Mouse (Mus musculus) heart, embryonic 14.5 days (tissue): ENCODE data around the gene Wars. TPM values are rescaled to one million over a fixed set of nuclear protein-coding genes. Genes with fewer than 3 reads are reported as not detected.

Source experiments
- ATAC-seq: fragments of 200-750 bp; cut with Nextera tagmentation; 2 replicates; pipeline ENCODE4 v1.8.0; 2017; ENCODE audit warnings: low read depth, moderate TSS enrichment; ENCODE audit not compliant: insufficient number of reproducible peaks, insufficient read depth, low FRiP score
- H3K27ac ChIP-seq, 2 experiments: fragments of 200-500 bp in 1 of 2; fragments of 300-500 bp in 1 of 2; sonication (generic) in 1 of 2; replicated peaks in 1 of 2; 2 replicates each; pipeline ENCODE4 v1.5.1; 2012 to 2014; ENCODE audit warnings: low read depth in 2 of 2, low read length in 2 of 2, control low read depth in 1 of 2, mild to moderate bottlenecking in 1 of 2, mixed read lengths in 1 of 2; ENCODE audit not compliant: control insufficient read depth in 1 of 2, insufficient read depth in 1 of 2
- H3K27me3 ChIP-seq: fragments of 300-500 bp; sonication (generic); 2 replicates; pipeline ENCODE4 v1.6.1; 2014; ENCODE audit warnings: mild to moderate bottlenecking, low read length, control low read depth; ENCODE audit not compliant: control insufficient read depth, insufficient read depth
- H3K36me3 ChIP-seq: fragments of 300-500 bp; sonication (generic); 2 replicates; pipeline ENCODE4 v1.6.1; 2014; ENCODE audit warnings: mild to moderate bottlenecking, control low read depth, low read length, mixed read lengths; ENCODE audit not compliant: control insufficient read depth, insufficient read depth
- H3K4me1 ChIP-seq, 2 experiments: fragments of 200-500 bp in 1 of 2; fragments of 300-500 bp in 1 of 2; sonication (generic) in 1 of 2; 2 replicates each; pipeline ENCODE4 v1.6.1; 2012 to 2014; ENCODE audit warnings: low read length in 2 of 2, control low read depth in 1 of 2, mixed read lengths in 1 of 2; ENCODE audit not compliant: control insufficient read depth in 2 of 2, insufficient read depth in 2 of 2
- H3K4me2 ChIP-seq: fragments of 300-500 bp; sonication (generic); 2 replicates; pipeline ENCODE4 v1.6.1; 2014; ENCODE audit warnings: mild to moderate bottlenecking, low read length
- H3K4me3 ChIP-seq, 2 experiments: fragments of 200-500 bp in 1 of 2; fragments of 300-500 bp in 1 of 2; sonication (generic) in 1 of 2; 2 replicates each; pipeline ENCODE4 v1.5.1; 2012 to 2014; ENCODE audit warnings: low read length in 2 of 2, mild to moderate bottlenecking in 2 of 2, control low read depth in 1 of 2, low read depth in 1 of 2, moderate library complexity in 1 of 2; ENCODE audit not compliant: control insufficient read depth in 1 of 2, insufficient read depth in 1 of 2
- H3K9ac ChIP-seq: fragments of 300-500 bp; sonication (generic); 2 replicates; pipeline ENCODE4 v1.6.1; 2014; ENCODE audit warnings: mild to moderate bottlenecking, low read length
- H3K9me3 ChIP-seq: fragments of 300-500 bp; sonication (generic); 2 replicates; pipeline ENCODE4 v1.6.1; 2016; ENCODE audit warnings: low read length, control low read depth; ENCODE audit not compliant: control insufficient read depth
- WGBS: fragments of 180-500 bp; shearing (Covaris S2); extraction: QIAGEN DNeasy Blood & Tissue Kit; methylation state at CpG from one replicate; pipeline ENCODE4 v1.1.7; 2014; 5-methylcytosine and 5-hydroxymethylcytosine counted together
- microRNA counts: library from miRNA; unstranded; fragments of <30 nt; microRNA quantifications from one replicate; lab custom pipeline; 2016
- microRNA-seq: library from miRNA; unstranded; fragments of <30 nt; microRNA quantifications from one replicate; pipeline ENCODE4, GENCODE M21; 2016
- polyA plus RNA-seq: library from polyadenylated mRNA; unstranded; fragments of >200 nt; fragmentation: Nextera tagmentation; extraction: Ambion mirVana; gene quantifications from 2 replicates; pipeline ENCODE4 v1.2.1, GENCODE M21; 2014

Gene Wars
- polyA plus RNA-seq, 1 experiment from 2014 or later = 57.0 TPM

DNA sequence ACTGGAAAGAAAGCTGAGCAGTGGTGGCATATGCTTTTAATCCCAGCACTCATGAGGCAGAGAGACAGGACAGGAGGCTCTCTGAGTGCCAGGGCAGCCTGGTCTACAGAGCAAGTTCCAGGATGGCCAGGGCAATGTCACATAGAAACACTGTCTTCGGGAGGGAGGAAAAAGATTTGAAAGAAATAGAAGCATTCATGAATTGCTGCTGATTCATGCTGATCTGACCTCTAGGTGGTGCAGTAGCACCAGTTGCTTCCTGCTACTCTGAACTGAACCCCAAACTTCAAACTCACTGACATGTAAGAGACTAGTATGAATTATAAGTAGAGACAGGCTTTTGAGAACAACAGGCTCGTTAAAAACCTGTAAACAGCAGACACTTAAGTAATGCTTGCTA, 82.8 kb downstream of the Wars start:
- no peaks in the 10 kb centered on the region for H3K27me3 ChIP-seq
- ATAC-seq = no peak
- H3K9me3 ChIP-seq = no peaks in the 10 kb centered on the region
- H3K4me2 ChIP-seq = no peak overlapping the region
- WGBS = 63% methylated on average over 2 of the region's 2 CpGs
- H3K4me3 ChIP-seq = no peak overlapping the region
- H3K27ac ChIP-seq = no peak overlapping the region
- peaks cover 5 to 25% of the 10 kb centered on the region in 2 experiments; a peak in 3 of 4 replicates for H3K4me1 ChIP-seq
- H3K9ac ChIP-seq = no peak overlapping the region
- H3K36me3 ChIP-seq = peaks cover 55% of the 10 kb centered on the region

DNA sequence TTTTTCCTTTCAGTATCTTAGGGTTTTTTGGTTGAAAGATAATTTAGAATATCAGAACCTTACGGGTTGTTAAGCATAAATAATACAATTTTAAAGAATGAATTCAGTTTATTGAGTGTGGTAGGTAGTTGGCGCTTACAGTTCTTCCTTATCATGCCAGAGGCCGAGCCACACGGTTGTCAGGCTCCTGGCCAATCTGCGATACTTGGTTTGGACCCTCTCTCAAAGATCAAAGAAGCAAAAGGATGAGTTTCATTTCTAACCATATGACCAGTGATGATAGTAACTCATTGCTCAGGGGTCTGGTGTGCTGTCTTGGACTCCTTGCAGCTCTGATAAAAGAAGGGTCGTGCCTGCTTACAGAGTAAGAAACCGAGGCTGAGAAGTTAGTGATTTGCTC, 83.7 kb downstream of the Wars start:
- no peaks in the 10 kb centered on the region for H3K27me3 ChIP-seq
- H3K27ac ChIP-seq = no peak overlapping the region
- 70% methylated on average over 7 of the region's 7 CpGs for WGBS
- peaks cover 48% of the 10 kb centered on the region for H3K36me3 ChIP-seq
- peaks cover 5 to 25% of the 10 kb centered on the region in 2 experiments; a peak in 3 of 4 replicates for H3K4me1 ChIP-seq
- H3K9ac ChIP-seq = no peak overlapping the region
- no peaks in the 10 kb centered on the region for H3K9me3 ChIP-seq
- H3K4me3 ChIP-seq = no peak overlapping the region
- ATAC-seq = no peak
- H3K4me2 ChIP-seq = no peak overlapping the region

MicroRNA genes within 50 kb of the gene (microRNA counts, 519-probe panel; counts per million panel counts)
- microRNA mmu-miR-345-3p (lab: Ali Mortazavi, UCI) = 322 counts per million, percentile 70 among the panel's probes with 10 or more counts
- microRNA mmu-miR-345-5p (lab: Ali Mortazavi, UCI) = 322 counts per million, percentile 70 among the panel's probes with 10 or more counts

Small RNA genes lying within 50 kb of the gene (microRNA-seq; reads per million reads assigned to microRNA genes)
- 86.9 reads per million, percentile 51 among the genes with 10 or more reads in this experiment for gene Mir345

Other genes starting within 250 kb of the Wars start
- 0.72 and 0.93 TPM in 2 replicates for gene Degs2, start 191.9 kb downstream of the Wars start, polyA plus RNA-seq
- 13.7 and 14.4 TPM in 2 replicates for gene Yy1, start 101.2 kb downstream of the Wars start, polyA plus RNA-seq
- gene Slc25a29, start 58.3 kb downstream of the Wars start, polyA plus RNA-seq = 2.5 and 2.7 TPM in 2 replicates
- gene Slc25a47, start 58.1 kb downstream of the Wars start, polyA plus RNA-seq = 4.2 and 4.6 TPM in 2 replicates
- gene Wdr25, start 543 bp downstream of the Wars start, polyA plus RNA-seq = 5.0 TPM in 2 replicates
- gene Begain, start 174.0 kb upstream of the Wars start, polyA plus RNA-seq = 2.0 and 2.6 TPM in 2 replicates